Mouse (Mus musculus) heart, embryonic 11.5 days (tissue): ENCODE measurements around the gene E330021D16Rik. TPM values are rescaled to one million over a fixed set of nuclear protein-coding genes. Genes with fewer than 3 reads are reported as not detected.

ENCODE experiments used
- ATAC-seq: fragments of 200-750 bp; cut with Nextera tagmentation; replicated peaks from 2 replicates; pipeline ENCODE4 v1.8.0; 2017; ENCODE audit warnings: moderate library complexity; ENCODE audit not compliant: insufficient number of reproducible peaks, low FRiP score, low TSS enrichment
- H3K27ac ChIP-seq: fragments of 300-500 bp; sonication (generic); 2 replicates; pipeline ENCODE4 v1.5.1; 2014; ENCODE audit warnings: mild to moderate bottlenecking, low read depth, low read length
- H3K27me3 ChIP-seq: fragments of 300-500 bp; sonication (generic); 2 replicates; pipeline ENCODE4 v1.6.1; 2014; ENCODE audit warnings: mild to moderate bottlenecking, low read length, mixed read lengths; ENCODE audit not compliant: control insufficient read depth, insufficient read depth
- H3K36me3 ChIP-seq: fragments of 300-500 bp; sonication (generic); 2 replicates; pipeline ENCODE4 v1.6.1; 2014; ENCODE audit warnings: mild to moderate bottlenecking, low read length, moderate library complexity, mixed read lengths; ENCODE audit not compliant: control insufficient read depth, insufficient read depth
- H3K4me1 ChIP-seq: fragments of 300-500 bp; sonication (generic); 2 replicates; pipeline ENCODE4 v1.6.1; 2014; ENCODE audit warnings: low read length; ENCODE audit not compliant: control insufficient read depth, insufficient read depth
- H3K4me2 ChIP-seq: fragments of 300-500 bp; sonication (generic); 2 replicates; pipeline ENCODE4 v1.6.1; 2014; ENCODE audit warnings: mild to moderate bottlenecking, moderate library complexity
- H3K4me3 ChIP-seq: fragments of 300-500 bp; sonication (generic); 2 replicates; pipeline ENCODE4 v1.5.1; 2014; ENCODE audit warnings: low read depth, low read length
- H3K9ac ChIP-seq: fragments of 300-500 bp; sonication (generic); 2 replicates; pipeline ENCODE4 v1.6.1; 2014; ENCODE audit warnings: mild to moderate bottlenecking, low read depth, low read length, moderate library complexity
- H3K9me3 ChIP-seq: fragments of 300-500 bp; sonication (generic); replicated peaks from 2 replicates; pipeline ENCODE4 v1.6.1; 2016; ENCODE audit warnings: low read length; ENCODE audit not compliant: control insufficient read depth
- WGBS: fragments of 180-500 bp; shearing (Covaris S2); extraction: QIAGEN DNeasy Blood & Tissue Kit; methylation state at CpG from one replicate; pipeline ENCODE4 v1.1.7; 2014; ENCODE audit not compliant: insufficient replicate concordance; 5-methylcytosine and 5-hydroxymethylcytosine counted together
- polyA plus RNA-seq: library from polyadenylated mRNA; unstranded; fragments of >200 nt; fragmentation: Nextera tagmentation; extraction: Ambion mirVana; gene quantifications from 2 replicates; pipeline ENCODE4 v1.2.1, GENCODE M21; 2014

The E330021D16Rik gene
- polyA plus RNA-seq, 1 experiment from 2014 or later: not detected

DNA sequence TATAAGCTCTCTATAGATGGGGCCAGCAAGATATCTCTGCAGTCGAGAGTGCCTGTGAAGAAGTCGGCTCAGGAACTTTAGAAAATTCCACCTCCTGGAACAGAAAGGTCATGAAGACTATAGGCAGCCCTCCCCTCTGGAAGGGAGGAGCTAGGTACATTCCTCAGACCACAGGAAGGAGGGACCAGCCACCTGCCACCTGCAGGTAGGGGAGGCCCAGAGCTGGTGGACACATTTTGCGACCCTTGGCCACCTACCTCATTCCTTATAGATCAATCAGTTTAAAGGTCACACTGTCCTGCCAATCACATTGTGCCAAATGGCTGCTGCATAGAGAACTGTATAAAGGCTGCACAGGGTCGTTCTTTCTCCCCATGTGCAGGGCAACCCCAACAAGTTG lies 14.1 kb upstream of the E330021D16Rik start:
- WGBS: 48% methylated on average over 4 of the region's 4 CpGs

DNA sequence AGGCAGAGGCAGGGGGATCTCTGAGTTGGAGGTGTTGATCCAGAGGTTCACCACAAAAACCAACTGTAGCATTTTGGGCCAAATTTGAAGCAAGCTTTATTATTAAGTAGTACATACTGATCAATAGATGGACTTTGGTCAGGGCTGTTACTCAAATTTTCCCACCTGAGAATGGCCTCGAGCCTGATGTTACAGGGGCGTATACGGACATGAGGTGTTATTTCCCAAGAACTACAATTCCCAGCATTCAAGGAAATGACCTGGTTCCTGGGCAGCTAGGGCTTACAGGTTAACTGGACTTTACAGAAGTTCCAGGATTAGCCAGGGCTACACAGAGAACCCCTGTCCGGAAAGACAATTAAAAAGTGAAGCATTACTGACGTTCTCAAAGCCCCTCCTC lies 13.0 kb upstream of the E330021D16Rik start:
- Histone ChIP-seq H3K27me3 (no peaks in the 10 kb centered on the region), H3K4me2 (no peak overlapping the region), H3K27ac (no peak overlapping the region), H3K4me1 (peaks cover 9% of the 10 kb centered on the region; the same call in 1 of the 2 replicates), H3K36me3 (no peaks in the 10 kb centered on the region), H3K4me3 (no peak overlapping the region), H3K9ac (no peak overlapping the region), H3K9me3 (no peaks in the 10 kb centered on the region)
- ATAC-seq: no peak
- 86% methylated on average over 5 of the region's 5 CpGs for WGBS

More for the DNA sequence above, 14.1 kb upstream of the E330021D16Rik start:
- ATAC-seq: no peak
- Histone ChIP-seq H3K36me3 (no peaks in the 10 kb centered on the region), H3K4me3 (no peak overlapping the region), H3K9me3 (no peaks in the 10 kb centered on the region), H3K9ac (no peak overlapping the region), H3K4me2 (no peak overlapping the region), H3K27ac (no peak overlapping the region), H3K27me3 (no peaks in the 10 kb centered on the region), H3K4me1 (peaks cover 9% of the 10 kb centered on the region; the same call in 1 of the 2 replicates)

- no peak overlapping the region for H3K9ac ChIP-seq
- H3K27ac ChIP-seq: no peak overlapping the region
- H3K9me3 ChIP-seq: no peaks in the 10 kb centered on the region
- no peaks in the 10 kb centered on the region for H3K27me3 ChIP-seq
- ATAC-seq: no peak
- H3K4me3 ChIP-seq: no peak overlapping the region
- WGBS: 78% methylated on average over 6 of the region's 6 CpGs
- peaks cover 9% of the 10 kb centered on the region; the same call in 1 of the 2 replicates for H3K4me1 ChIP-seq
- H3K4me2 ChIP-seq: no peak overlapping the region
- H3K36me3 ChIP-seq: no peaks in the 10 kb centered on the region
Observed at GRCm38 (mm10) chr6:136427240-136427639, 11.9 kb upstream of the E330021D16Rik start.

GRCm38 (mm10) chr6:136425956-136426355 lies 10.6 kb upstream of the E330021D16Rik start:
- H3K9ac ChIP-seq: no peak overlapping the region
- no peak for ATAC-seq
- no peak overlapping the region for H3K4me3 ChIP-seq
- 81% methylated on average over 5 of the region's 5 CpGs for WGBS
- no peaks in the 10 kb centered on the region for H3K9me3 ChIP-seq
- H3K27ac ChIP-seq: no peak overlapping the region
- H3K36me3 ChIP-seq: no peaks in the 10 kb centered on the region
- H3K4me2 ChIP-seq: no peak overlapping the region
- no peaks in the 10 kb centered on the region for H3K4me1 ChIP-seq
- no peaks in the 10 kb centered on the region for H3K27me3 ChIP-seq

GRCm38 (mm10) chr6:136424166-136424565 lies 8.8 kb upstream of the E330021D16Rik start:
- ATAC-seq: no peak
- WGBS: 84% methylated on average over 3 of the region's 3 CpGs

DNA sequence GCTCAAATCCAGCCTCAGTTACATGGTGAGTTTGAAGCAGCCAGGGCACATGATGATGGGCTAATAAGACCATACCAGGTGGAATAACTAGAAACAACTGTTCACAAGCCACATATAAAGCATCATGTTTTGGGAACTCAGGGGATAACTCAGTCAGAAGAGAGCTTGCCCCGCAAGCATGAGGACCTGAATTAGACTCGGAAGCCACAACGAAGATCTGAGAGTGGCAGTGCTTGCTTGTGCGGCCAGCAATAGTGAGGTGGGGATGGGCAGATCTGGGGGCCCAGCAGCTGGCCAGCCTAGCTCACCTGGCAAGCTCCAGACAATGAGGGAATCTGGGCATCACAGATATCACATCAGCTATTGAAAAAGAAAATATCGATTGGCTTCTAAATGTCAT lies 7.8 kb upstream of the E330021D16Rik start:
- Histone ChIP-seq H3K4me3 (no peak overlapping the region), H3K9me3 (no peaks in the 10 kb centered on the region), H3K27me3 (no peaks in the 10 kb centered on the region), H3K36me3 (no peaks in the 10 kb centered on the region), H3K4me1 (peaks cover 9% of the 10 kb centered on the region), H3K4me2 (no peak overlapping the region), H3K27ac (no peak overlapping the region), H3K9ac (no peak overlapping the region)
- 91% methylated on average over 5 of the region's 5 CpGs for WGBS
- ATAC-seq: no peak

More at GRCm38 (mm10) chr6:136424166-136424565, 8.8 kb upstream of the E330021D16Rik start:
- no peaks in the 10 kb centered on the region for H3K36me3 ChIP-seq
- H3K4me3 ChIP-seq: no peak overlapping the region
- peaks cover 4% of the 10 kb centered on the region for H3K4me1 ChIP-seq
- no peak overlapping the region for H3K27ac ChIP-seq
- no peak overlapping the region for H3K4me2 ChIP-seq
- no peak overlapping the region for H3K9ac ChIP-seq
- H3K9me3 ChIP-seq: no peaks in the 10 kb centered on the region
- H3K27me3 ChIP-seq: no peaks in the 10 kb centered on the region

- peaks cover 9% of the 10 kb centered on the region for H3K4me1 ChIP-seq
- H3K36me3 ChIP-seq: no peaks in the 10 kb centered on the region
- 55% methylated on average over 16 of the region's 16 CpGs for WGBS
- no peak overlapping the region for H3K4me3 ChIP-seq
- no peak overlapping the region for H3K9ac ChIP-seq
- no peak overlapping the region for H3K27ac ChIP-seq
- no peak overlapping the region for H3K4me2 ChIP-seq
- no peaks in the 10 kb centered on the region for H3K9me3 ChIP-seq
- no peak for ATAC-seq
- H3K27me3 ChIP-seq: no peaks in the 10 kb centered on the region
Observed at GRCm38 (mm10) chr6:136422084-136422853, 6.9 kb upstream of the E330021D16Rik start.

GRCm38 (mm10) chr6:136421059-136421458 lies 5.7 kb upstream of the E330021D16Rik start:
- Histone ChIP-seq H3K9ac (no peak overlapping the region), H3K4me3 (no peak overlapping the region), H3K4me1 (peaks cover 9% of the 10 kb centered on the region), H3K9me3 (no peaks in the 10 kb centered on the region), H3K27ac (no peak overlapping the region), H3K36me3 (no peaks in the 10 kb centered on the region), H3K27me3 (no peaks in the 10 kb centered on the region), H3K4me2 (no peak overlapping the region)
- ATAC-seq: no peak
- 60% methylated on average over 3 of the region's 3 CpGs for WGBS
